Comparison of ENCODE assay signal across 28 mouse cellular contexts in the genomic region with DNA sequence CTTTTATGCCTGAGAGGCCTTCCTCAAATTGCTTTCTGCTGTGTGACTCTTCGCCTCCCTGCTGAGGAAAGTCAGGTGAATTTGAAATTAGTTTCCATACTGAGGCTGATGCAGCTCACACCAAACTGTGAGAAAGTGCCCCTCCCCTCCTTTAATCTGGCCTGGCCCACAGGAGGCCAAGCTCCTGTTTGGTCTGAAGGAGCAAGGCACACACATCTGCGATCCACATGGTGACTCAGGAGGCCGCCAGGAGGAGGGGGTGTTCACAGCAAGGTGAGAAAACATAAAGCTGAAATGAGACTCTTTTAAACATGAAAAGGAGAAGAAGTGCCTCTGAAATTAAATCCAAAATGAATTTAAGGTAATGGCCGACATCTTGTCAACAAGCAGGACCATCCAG. TPM values are rescaled to one million over a fixed set of nuclear protein-coding genes. Genes with fewer than 3 reads are reported as not detected.
DNase-seq lines count a peak whose midpoint lies in the region; ATAC-seq and TF ChIP-seq lines count a peak whose summit lies in the region.
"Had no signal": no experiment of that assay in that cellular context is flagged by ENCODE, and none has a peak within 500 bp of the region (broad histone marks: within the 10 kb centered on the region; RNA-seq: fewer than 3 reads in every experiment).

No protein-coding gene starts in this region.

- H3K4me2 ChIP-seq in limb, embryonic 12.5 days: peak overlapping the region; percentile 15; the same call in 1 of the 2 replicates
- H3K4me2 ChIP-seq: embryonic facial prominence, embryonic 13.5 days; forebrain, embryonic 15.5 days; liver, embryonic 15.5 days; lung, embryonic 15.5 days; midbrain, embryonic 11.5 days had no signal

- 15% methylated on average over 4 of the region's 4 CpGs for WGBS in limb, embryonic 12.5 days

- no peak overlapping the region for H3K9ac ChIP-seq in limb, embryonic 12.5 days (replicated peaks)
- H3K9ac ChIP-seq: embryonic facial prominence, embryonic 13.5 days; forebrain, embryonic 15.5 days; liver, embryonic 15.5 days; lung, embryonic 15.5 days had no signal

- H3K4me3 ChIP-seq in testis, adult 2 months (ENCODE audit: control insufficient read depth, low read depth, low read length): peak overlapping the region; percentile 51
- no peak overlapping the region for H3K4me3 ChIP-seq in limb, embryonic 12.5 days (replicated peaks)
- H3K4me3 ChIP-seq: embryonic facial prominence, embryonic 13.5 days; forebrain, embryonic 10.5 days; forebrain, embryonic 15.5 days; liver, embryonic 15.5 days; lung, embryonic 15.5 days had no signal

- no peak for TF ChIP-seq POLR2A in testis, adult 2 months (IDR thresholded peaks at IDR 0.05; ENCODE audit: control insufficient read depth, low read depth, low read length)

- peak; percentile 69 for DNase-seq in embryo, embryonic 10 days (ENCODE audit: low spot score)
- no peak for DNase-seq in embryo, embryonic 9.5 days (ENCODE audit: extremely low spot score)
- no peak for DNase-seq in testis, postnatal 14 days (ENCODE audit: low spot score)
- DNase-seq in B cell, adult 2 months: no peak
- DNase-seq in retina, embryonic 14.5 days (ENCODE audit: low spot score): no peak
- DNase-seq in kidney, postnatal 4 days: no peak
- DNase-seq: adrenal gland, postnatal 10 days; cerebellum, adult 11 months; cerebellum, adult 9-10 months; gastrocnemius, postnatal 14 days; heart, postnatal 14 days; kidney, adult 9 months; kidney, postnatal 10 days; layer of hippocampus, adult 9-11 months; right cerebral cortex, postnatal 4 days had no signal

- no peaks in the 10 kb centered on the region for H3K36me3 ChIP-seq in testis, adult 2 months (ENCODE audit: control insufficient read depth, insufficient read depth, low read length)
- no peaks in the 10 kb centered on the region for H3K36me3 ChIP-seq in limb, embryonic 12.5 days
- H3K36me3 ChIP-seq: embryonic facial prominence, embryonic 13.5 days; forebrain, embryonic 10.5 days; forebrain, embryonic 15.5 days; G1E; liver, embryonic 15.5 days; lung, embryonic 15.5 days had no signal

- H3K27ac ChIP-seq in testis, adult 2 months (ENCODE audit: control insufficient read depth, insufficient read depth, low read depth, low read length): no peak overlapping the region
- 0 out of 2 replicates have a peak overlapping the region, but pooled peaks have one; percentile 35 for H3K27ac ChIP-seq in limb, embryonic 12.5 days
- H3K27ac ChIP-seq: embryonic facial prominence, embryonic 13.5 days; forebrain, embryonic 10.5 days; forebrain, embryonic 15.5 days; liver, embryonic 15.5 days; lung, embryonic 15.5 days had no signal

- no peak for TF ChIP-seq CTCF in testis, adult 2 months (IDR thresholded peaks at IDR 0.05; ENCODE audit: control insufficient read depth, insufficient read depth, insufficient replicate concordance, low read depth, low read length)

- H3K4me1 ChIP-seq in testis, adult 2 months (ENCODE audit: control insufficient read depth, insufficient read depth, low read length): peaks cover 2% of the 10 kb centered on the region
- peaks cover 37% of the 10 kb centered on the region for H3K4me1 ChIP-seq in limb, embryonic 12.5 days (replicated peaks)
- H3K4me1 ChIP-seq: embryonic facial prominence, embryonic 13.5 days; forebrain, embryonic 15.5 days; liver, embryonic 15.5 days; lung, embryonic 15.5 days had no signal

- H3K9me3 ChIP-seq in limb, embryonic 12.5 days: no peaks in the 10 kb centered on the region
- H3K9me3 ChIP-seq: embryonic facial prominence, embryonic 13.5 days; forebrain, embryonic 10.5 days; forebrain, embryonic 15.5 days; G1E; liver, embryonic 15.5 days; lung, embryonic 15.5 days had no signal

- H3K27me3 ChIP-seq in testis, adult 2 months (ENCODE audit: control insufficient read depth, insufficient read depth, low read length): no peaks in the 10 kb centered on the region
- H3K27me3 ChIP-seq in limb, embryonic 12.5 days: peaks cover 7% of the 10 kb centered on the region
- H3K27me3 ChIP-seq: forebrain, embryonic 15.5 days had no signal

- peak; percentile 75; the same call in 1 of the 2 replicates for ATAC-seq in limb, embryonic 12.5 days (ENCODE audit: insufficient number of reproducible peaks, insufficient read depth, low FRiP score, low TSS enrichment, low read depth)
- ATAC-seq: forebrain, embryonic 15.5 days; intestine, postnatal 0 days had no signal

RNA-seq across cellular contexts. Expression of gene T, which starts 37.9 kb away (rescaled TPM):
- 0.09 and 0.28 TPM in 2 replicates for polyA plus RNA-seq in testis, adult 2 months (2012; rRNA removed)
- polyA plus RNA-seq in limb, embryonic 12.5 days (2016; fragmentation: Nextera tagmentation; extraction: Ambion mirVana): 0.83 and 1.5 TPM in 2 replicates
- polyA plus RNA-seq: G1E; liver, adult 2 months; liver, embryonic 15.5 days; spleen, adult 2 months had no signal

RNA-seq across cellular contexts. Expression of gene T2, which starts 40.6 kb away (rescaled TPM):
- 0.13 and 0.16 TPM in 2 replicates for polyA plus RNA-seq in testis, adult 2 months (2012; rRNA removed)
- 1.4 and 1.6 TPM in 2 replicates for polyA plus RNA-seq in limb, embryonic 12.5 days (2016; fragmentation: Nextera tagmentation; extraction: Ambion mirVana)
- polyA plus RNA-seq: G1E; liver, adult 2 months; liver, embryonic 15.5 days; spleen, adult 2 months had no signal

RNA-seq across cellular contexts. Expression of gene Prr18, which starts 59.1 kb away (rescaled TPM):
- polyA plus RNA-seq in testis, adult 2 months (2012; rRNA removed): 0.15 and 0.16 TPM in 2 replicates
- polyA plus RNA-seq in limb, embryonic 12.5 days (2016; fragmentation: Nextera tagmentation; extraction: Ambion mirVana): 0.54 and 0.60 TPM in 2 replicates
- polyA plus RNA-seq: heart, embryonic 14.5 days had no signal
